Mouse (Mus musculus) adrenal gland, postnatal 25 days (tissue): Measurements from ENCODE around the gene BC037034. TPM values are rescaled to one million over a fixed set of nuclear protein-coding genes. Genes with fewer than 3 reads are reported as not detected.
"Not testable (repeated sequence)": the region's sequence is repeated elsewhere in the genome, so short reads cannot be mapped to it uniquely, and the experiment has no call there.

Experiments used
- DNase-seq: peaks from one replicate; pipeline ENCODE4 v3.0.0; 2021; ENCODE audit warnings: mixed read lengths
- total RNA-seq: library from RNA; stranded (reverse); gene quantifications from 2 replicates; pipeline ENCODE4 v1.2.3, GENCODE M21; 2021

BC037034 gene
- total RNA-seq, 1 experiment from 2014 or later = 31.6 TPM

GRCm38 (mm10) chr5:138262001-138262400, 1.8 kb downstream of the BC037034 start:
- DNase-seq = no peak

- DNase-seq = no peak
Measured at GRCm38 (mm10) chr5:138260834-138261233, 3.0 kb downstream of the BC037034 start.

GRCm38 (mm10) chr5:138260051-138260450, 3.8 kb downstream of the BC037034 start:
- no peak for DNase-seq

GRCm38 (mm10) chr5:138258993-138259392, 4.8 kb downstream of the BC037034 start:
- DNase-seq = no peak

- DNase-seq = no peak
Measured at GRCm38 (mm10) chr5:138258542-138258941, 5.3 kb downstream of the BC037034 start.

GRCm38 (mm10) chr5:138258078-138258477, 5.8 kb downstream of the BC037034 start:
- DNase-seq = no peak

- no peak for DNase-seq
Measured at GRCm38 (mm10) chr5:138257585-138257978, 6.3 kb downstream of the BC037034 start.

- no peak for DNase-seq
Measured at GRCm38 (mm10) chr5:138256966-138257584, 6.8 kb downstream of the BC037034 start.

- no peak for DNase-seq
Measured at GRCm38 (mm10) chr5:138256094-138256467, 7.8 kb downstream of the BC037034 start.

- DNase-seq = peak; percentile 90
Measured at GRCm38 (mm10) chr5:138255353-138256093, 8.3 kb downstream of the BC037034 start, which contains the start of gene Lamtor4. TSS of gene Lamtor4 (plus strand) at chr5:138255482.

GRCm38 (mm10) chr5:138253061-138253460, 10.8 kb downstream of the BC037034 start:
- DNase-seq = no peak

GRCm38 (mm10) chr5:138251144-138251543, 12.7 kb downstream of the BC037034 start:
- no peak for DNase-seq

- DNase-seq = peak; percentile 37
Measured at GRCm38 (mm10) chr5:138241511-138241910, 22.3 kb downstream of the BC037034 start.

- no peak for DNase-seq
Measured at GRCm38 (mm10) chr5:138234224-138234623, 29.6 kb downstream of the BC037034 start.

- DNase-seq = no peak
Measured at GRCm38 (mm10) chr5:138233778-138234177, 30.1 kb downstream of the BC037034 start.

GRCm38 (mm10) chr5:138229511-138229910, 34.3 kb downstream of the BC037034 start:
- no peak for DNase-seq

- DNase-seq = peak; percentile 43
Measured at GRCm38 (mm10) chr5:138228026-138228425, 35.8 kb downstream of the BC037034 start.

- no peak for DNase-seq
Measured at GRCm38 (mm10) chr5:138227367-138227766, 36.5 kb downstream of the BC037034 start.

- no peak for DNase-seq
Measured at GRCm38 (mm10) chr5:138226491-138226890, 37.3 kb downstream of the BC037034 start.

- DNase-seq = no peak
Measured at GRCm38 (mm10) chr5:138225700-138226099, 38.1 kb downstream of the BC037034 start, which contains the start of gene Nxpe5. TSS of gene Nxpe5 (plus strand) at chr5:138225898.

GRCm38 (mm10) chr5:138223287-138223686, 40.5 kb downstream of the BC037034 start:
- no peak for DNase-seq

GRCm38 (mm10) chr5:138222111-138222510, 41.7 kb downstream of the BC037034 start:
- peak; percentile 94 for DNase-seq

- no peak for DNase-seq
Measured at GRCm38 (mm10) chr5:138219864-138220263, 44.0 kb downstream of the BC037034 start.

- not testable (repeated sequence) for DNase-seq
Measured at GRCm38 (mm10) chr5:138216632-138217031, 47.2 kb downstream of the BC037034 start.
